In genomic region chr14:20451302-20451701, GRCm38 (mm10) we compare ENCODE assay signal across 9 mouse cellular contexts. TPM values are rescaled to one million over a fixed set of nuclear protein-coding genes. Genes with fewer than 3 reads are reported as not detected.
DNase-seq lines count a peak whose midpoint lies in the region; ATAC-seq lines count a peak whose summit lies in the region.
"Had no signal": no experiment of that assay in that cellular context is flagged by ENCODE, and none has a peak within 500 bp of the region (broad histone marks: within the 10 kb centered on the region; RNA-seq: fewer than 3 reads in every experiment).

No protein-coding gene starts in this region.

- H3K9ac ChIP-seq in heart, embryonic 16.5 days (ENCODE audit: low read length): peak overlapping the region; percentile 67
- peak overlapping the region; percentile 37; the same call in 1 of the 2 replicates for H3K9ac ChIP-seq in hindbrain, embryonic 12.5 days
- peak overlapping the region; percentile 51 for H3K9ac ChIP-seq in midbrain, embryonic 11.5 days (ENCODE audit: low read length)

- H3K4me3 ChIP-seq in heart, embryonic 16.5 days (ENCODE audit: low read length): peak overlapping the region; percentile 56
- peak overlapping the region; percentile 54; the same call in 1 of the 2 replicates for H3K4me3 ChIP-seq in brown adipose tissue, adult 24 weeks (ENCODE audit: insufficient read depth, low read depth, low read length)
- H3K4me3 ChIP-seq in hindbrain, embryonic 12.5 days: peak overlapping the region; percentile 34
- peak overlapping the region; percentile 28; the same call in 1 of the 2 replicates for H3K4me3 ChIP-seq in midbrain, embryonic 11.5 days (ENCODE audit: low read depth, low read length)

- peak overlapping the region; percentile 91 for H3K4me2 ChIP-seq in heart, embryonic 16.5 days (ENCODE audit: low read depth, low read length)
- peak overlapping the region; percentile 58 for H3K4me2 ChIP-seq in hindbrain, embryonic 12.5 days (replicated peaks)
- H3K4me2 ChIP-seq in midbrain, embryonic 11.5 days: peak overlapping the region; percentile 48

- H3K9me3 ChIP-seq in heart, embryonic 16.5 days (replicated peaks; ENCODE audit: control insufficient read depth, low read length): no peaks in the 10 kb centered on the region
- no peaks in the 10 kb centered on the region for H3K9me3 ChIP-seq in hindbrain, embryonic 12.5 days (replicated peaks)
- H3K9me3 ChIP-seq in midbrain, embryonic 11.5 days (ENCODE audit: control insufficient read depth, low read length): no peaks in the 10 kb centered on the region

- intact Hi-C loops in heart, postnatal 36 days (cut with DNase I): no loop called here

- WGBS in heart, embryonic 16.5 days: 22% methylated on average over 2 of the region's 2 CpGs
- WGBS in hindbrain, embryonic 12.5 days: 24% methylated on average over 2 of the region's 2 CpGs
- 14% methylated on average over 2 of the region's 2 CpGs for WGBS in midbrain, embryonic 11.5 days

- H3K27ac ChIP-seq in heart, embryonic 16.5 days (ENCODE audit: low read length): no peak overlapping the region
- H3K27ac ChIP-seq in brown adipose tissue, adult 24 weeks (replicated peaks; ENCODE audit: low read depth, low read length): no peak overlapping the region
- no peak overlapping the region for H3K27ac ChIP-seq in hindbrain, embryonic 12.5 days
- H3K27ac ChIP-seq in midbrain, embryonic 11.5 days (ENCODE audit: low read depth, low read length): no peak overlapping the region

- H3K4me1 ChIP-seq in heart, embryonic 16.5 days (ENCODE audit: control insufficient read depth, insufficient read depth, low read length): peaks cover 8% of the 10 kb centered on the region
- H3K4me1 ChIP-seq in brown adipose tissue, adult 24 weeks (ENCODE audit: control insufficient read depth, insufficient read depth, insufficient read length, low read length): no peaks in the 10 kb centered on the region
- peaks cover 5% of the 10 kb centered on the region; the same call in 1 of the 2 replicates for H3K4me1 ChIP-seq in hindbrain, embryonic 12.5 days
- peaks cover 4% of the 10 kb centered on the region for H3K4me1 ChIP-seq in midbrain, embryonic 11.5 days (ENCODE audit: control insufficient read depth, insufficient read depth, low read length)

- peaks cover 10% of the 10 kb centered on the region for H3K36me3 ChIP-seq in heart, embryonic 16.5 days (ENCODE audit: control insufficient read depth, insufficient read depth)
- no peaks in the 10 kb centered on the region for H3K36me3 ChIP-seq in hindbrain, embryonic 12.5 days
- no peaks in the 10 kb centered on the region for H3K36me3 ChIP-seq in midbrain, embryonic 11.5 days (ENCODE audit: control insufficient read depth, insufficient read depth, low read length)

- no peak for DNase-seq in heart, postnatal 36 days
- DNase-seq in midbrain, embryonic 11.5 days (ENCODE audit: low spot score, missing footprints): no peak
- DNase-seq in T-cell, adult 2 months (ENCODE audit: low spot score): no peak
- no peak for DNase-seq in frontal cortex, postnatal 14 days (ENCODE audit: low spot score in 2 of 2)

- no peak for ATAC-seq in heart, embryonic 16.5 days (replicated peaks; ENCODE audit: extremely low read depth, insufficient read depth, low FRiP score)
- ATAC-seq in hindbrain, embryonic 12.5 days (ENCODE audit: low FRiP score): no peak
- no peak for ATAC-seq in midbrain, embryonic 11.5 days (ENCODE audit: low FRiP score)
- no peak for ATAC-seq in inflammation-experienced regulatory T-cells, adult 6 months

- H3K27me3 ChIP-seq in heart, embryonic 16.5 days (ENCODE audit: control insufficient read depth, insufficient read depth, low read length): no peaks in the 10 kb centered on the region
- no peaks in the 10 kb centered on the region for H3K27me3 ChIP-seq in hindbrain, embryonic 12.5 days
- H3K27me3 ChIP-seq in midbrain, embryonic 11.5 days (ENCODE audit: control insufficient read depth, insufficient read depth, low read length): no peaks in the 10 kb centered on the region

RNA-seq across cellular contexts. Expression of gene Cfap70, which starts 0.7 kb away (rescaled TPM):
- polyA plus RNA-seq in heart, embryonic 16.5 days (2015; fragmentation: Nextera tagmentation; extraction: Ambion mirVana): 0.45 and 0.61 TPM in 2 replicates
- not detected for total RNA-seq in heart, postnatal 36 days (2021)
- polyA plus RNA-seq in brown adipose tissue, adult 24 weeks (2012; ENCODE audit: insufficient read depth, insufficient read length, missing spikeins): not detected in 2 replicates
- 0.73 and 2.3 TPM in 2 replicates for polyA plus RNA-seq in hindbrain, embryonic 12.5 days (2016; fragmentation: Nextera tagmentation; extraction: Ambion mirVana)
- polyA plus RNA-seq in midbrain, embryonic 11.5 days (2014; fragmentation: Nextera tagmentation; extraction: Ambion mirVana): 0.33 and 0.44 TPM in 2 replicates
- polyA plus RNA-seq in inflammation-experienced regulatory T-cells, adult 6 months (2017; shearing (Covaris generic)): not detected
- polyA plus RNA-seq: spleen, adult 2 months had no signal

RNA-seq across cellular contexts. Expression of gene Anxa7, which starts 28.6 kb away (rescaled TPM):
- 45.8 and 51.5 TPM in 2 replicates for polyA plus RNA-seq in heart, embryonic 16.5 days (2015; fragmentation: Nextera tagmentation; extraction: Ambion mirVana)
- 10 to 100 TPM; 52.3 to 55.4 TPM for total RNA-seq in heart, postnatal 36 days (2021)
- polyA plus RNA-seq in brown adipose tissue, adult 24 weeks (2012; ENCODE audit: insufficient read depth, insufficient read length, missing spikeins): 77.1 and 98.1 TPM in 2 replicates
- 19.9 TPM in 2 replicates for polyA plus RNA-seq in hindbrain, embryonic 12.5 days (2016; fragmentation: Nextera tagmentation; extraction: Ambion mirVana)
- 11.9 TPM in 2 replicates for polyA plus RNA-seq in midbrain, embryonic 11.5 days (2014; fragmentation: Nextera tagmentation; extraction: Ambion mirVana)
- 10 to 100 TPM; 63.4 to 98.4 (median 72.4) TPM for polyA plus RNA-seq in inflammation-experienced regulatory T-cells, adult 6 months (2017; shearing (Covaris generic))

RNA-seq across cellular contexts. Expression of gene Mss51, which starts 45.4 kb away (rescaled TPM):
- 0.25 and 0.60 TPM in 2 replicates for polyA plus RNA-seq in heart, embryonic 16.5 days (2015; fragmentation: Nextera tagmentation; extraction: Ambion mirVana)
- total RNA-seq in heart, postnatal 36 days (2021): under 1 TPM; 0.41 to 0.58 TPM
- polyA plus RNA-seq in brown adipose tissue, adult 24 weeks (2012; ENCODE audit: insufficient read depth, insufficient read length, missing spikeins): not detected in 2 replicates
- 0.82 and 0.83 TPM in 2 replicates for polyA plus RNA-seq in hindbrain, embryonic 12.5 days (2016; fragmentation: Nextera tagmentation; extraction: Ambion mirVana)
- polyA plus RNA-seq in midbrain, embryonic 11.5 days (2014; fragmentation: Nextera tagmentation; extraction: Ambion mirVana): 0.83 and 1.1 TPM in 2 replicates
- polyA plus RNA-seq in inflammation-experienced regulatory T-cells, adult 6 months (2017; shearing (Covaris generic)): 1 to 10 TPM; 1.0 to 3.2 (median 1.9) TPM

RNA-seq across cellular contexts. Expression of gene Mrps16, which starts 57.9 kb away (rescaled TPM):
- polyA plus RNA-seq in heart, embryonic 16.5 days (2015; fragmentation: Nextera tagmentation; extraction: Ambion mirVana): 93.5 and 93.8 TPM in 2 replicates
- 10 to 100 TPM; 64.9 to 71.7 TPM for total RNA-seq in heart, postnatal 36 days (2021)
- 161 and 166 TPM in 2 replicates for polyA plus RNA-seq in brown adipose tissue, adult 24 weeks (2012; ENCODE audit: insufficient read depth, insufficient read length, missing spikeins)
- 65.0 and 67.4 TPM in 2 replicates for polyA plus RNA-seq in hindbrain, embryonic 12.5 days (2016; fragmentation: Nextera tagmentation; extraction: Ambion mirVana)
- polyA plus RNA-seq in midbrain, embryonic 11.5 days (2014; fragmentation: Nextera tagmentation; extraction: Ambion mirVana): 71.8 and 73.0 TPM in 2 replicates
- polyA plus RNA-seq in inflammation-experienced regulatory T-cells, adult 6 months (2017; shearing (Covaris generic)): 100 to 1,000 TPM; 110 to 131 (median 112) TPM
